Mouse (Mus musculus) heart, postnatal 14 days (tissue): ENCODE results near the gene Wif1. TPM values are rescaled to one million over a fixed set of nuclear protein-coding genes. Genes with fewer than 3 reads are reported as not detected.

Experiments
- DNase-seq, 2 experiments: peaks; one replicate each; pipeline ENCODE4 v3.0.0; 2021 to 2022
- intact Hi-C: fragments of 180-260 bp; cut with DNase I; formaldehyde crosslinking; loops from one replicate; pipeline ENCODE4 v1.15.1; 2025
- total RNA-seq, 2 experiments: library from RNA; stranded (reverse); gene quantifications; 2 replicates each; pipeline ENCODE4 v1.2.3; 2021

The Wif1 gene
- total RNA-seq, 2 experiments from 2014 or later, result 1.9 to 2.1 TPM

DNA sequence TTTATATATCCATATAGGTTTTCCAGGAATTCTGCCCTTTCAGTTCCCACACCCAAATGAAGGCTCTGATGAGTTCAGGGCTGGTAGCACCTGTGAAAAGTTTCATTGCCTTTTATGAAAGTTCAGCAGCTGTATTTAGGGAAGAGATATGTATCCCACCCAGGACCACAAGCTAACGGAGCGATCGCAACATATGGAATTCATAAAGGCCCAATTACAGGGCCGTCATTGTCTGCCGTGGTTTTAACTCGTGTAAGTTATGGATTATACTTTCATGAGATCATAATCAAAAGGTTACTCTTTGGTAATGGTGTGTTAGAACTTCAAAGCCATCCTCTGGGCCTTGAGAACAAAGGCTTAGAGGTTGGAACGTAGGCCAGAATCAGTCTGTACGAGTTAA lies 28.9 kb downstream of the Wif1 start:
- no peak for DNase-seq
- intact Hi-C loops, result no loop called here

- intact Hi-C loops, result loop anchor here (5.0 kb wide), 1 partner anchor 905 kb away; no protein-coding TSS in a partner anchor
- DNase-seq, result no peak
Observed at GRCm38 (mm10) chr10:121067416-121067951, 33.7 kb downstream of the Wif1 start.

DNA sequence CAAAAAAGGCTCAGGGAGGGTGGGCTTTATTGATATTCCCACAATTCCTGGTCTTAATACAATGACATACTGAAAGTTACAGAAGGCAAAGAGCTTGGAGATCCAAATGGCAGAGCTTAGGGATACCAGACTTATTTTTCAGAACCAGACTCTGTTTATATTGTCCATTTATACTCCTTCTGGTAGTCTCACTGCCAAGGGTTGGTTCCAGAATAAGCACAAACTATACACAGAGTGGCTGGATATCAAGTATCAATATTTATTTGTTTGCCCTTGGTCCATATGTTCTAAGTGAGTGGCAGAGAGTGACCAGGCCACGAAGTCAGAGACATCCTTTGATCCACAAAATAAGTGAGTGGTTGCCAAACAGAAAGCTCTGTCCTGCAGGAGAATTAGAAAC lies 34.2 kb downstream of the Wif1 start:
- intact Hi-C loops, result loop anchor here (5.0 kb wide), 1 partner anchor 904 kb away; no protein-coding TSS in a partner anchor
- no peak for DNase-seq

DNA sequence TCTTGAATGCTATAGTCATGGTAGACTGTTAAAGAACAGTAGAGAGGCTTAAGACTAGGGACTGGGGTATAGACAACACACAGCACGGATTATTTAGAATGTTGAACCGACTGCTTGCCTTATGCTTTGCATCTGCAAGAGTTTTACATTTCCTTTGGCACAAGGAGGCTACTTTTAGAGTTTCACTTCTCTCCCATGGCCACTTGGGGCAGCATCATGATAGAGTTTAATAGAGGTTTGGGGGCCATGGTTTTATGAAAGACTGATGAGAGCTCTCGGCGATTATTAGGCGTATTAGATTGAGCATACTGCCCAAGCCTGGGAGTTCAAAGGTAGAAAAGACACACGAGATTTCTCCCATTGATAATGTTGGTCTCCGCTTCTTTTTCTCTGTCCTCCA lies 37.0 kb downstream of the Wif1 start:
- no peak for DNase-seq
- intact Hi-C loops, result no loop called here

GRCm38 (mm10) chr10:121080500-121080899 lies 46.7 kb downstream of the Wif1 start:
- DNase-seq, result no peak
- intact Hi-C loops, result no loop called here

- no peak for DNase-seq
Observed at GRCm38 (mm10) chr10:121082881-121083280, 49.1 kb downstream of the Wif1 start.

DNA sequence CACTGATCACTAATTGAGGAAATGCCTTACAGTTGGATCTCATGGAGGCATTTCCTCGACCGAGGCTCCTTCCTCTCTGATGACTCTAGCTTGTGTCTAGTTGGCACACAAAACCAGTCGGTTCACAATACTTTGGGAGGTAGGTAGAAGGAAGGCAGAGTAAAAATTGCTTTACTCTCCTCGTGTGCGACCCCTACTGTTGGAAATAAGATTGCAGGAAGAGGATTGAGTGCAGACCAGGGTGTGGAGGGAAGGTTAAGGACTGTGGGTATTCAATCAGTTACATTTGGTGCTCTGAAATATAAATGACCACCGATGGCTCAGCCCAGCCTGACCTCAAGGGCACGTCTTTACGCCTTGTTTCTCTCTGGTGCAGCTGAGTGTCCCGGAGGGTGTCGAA lies 49.8 kb downstream of the Wif1 start:
- intact Hi-C loops, result no loop called here
- DNase-seq, result no peak

More at GRCm38 (mm10) chr10:121082881-121083280, 49.1 kb downstream of the Wif1 start:
- intact Hi-C loops, result no loop called here

DNA sequence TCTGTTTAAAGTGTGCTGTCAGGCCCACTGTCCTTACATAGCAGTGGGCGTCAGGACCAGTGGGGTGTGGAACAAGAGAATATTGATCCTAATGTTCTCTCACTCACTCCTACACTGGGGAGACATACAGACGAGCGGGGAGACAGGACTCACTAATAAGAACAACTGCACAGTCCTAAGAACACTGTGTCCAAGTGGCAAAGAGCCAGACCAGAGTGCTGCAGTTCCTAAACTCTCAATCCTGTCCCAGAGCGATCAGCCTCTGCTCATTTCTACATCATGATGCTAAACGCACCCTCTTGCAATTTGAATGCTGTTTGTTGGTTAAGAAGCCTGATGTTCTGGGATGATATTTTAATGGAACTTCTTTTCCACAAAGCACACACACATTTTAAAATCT lies 54.9 kb downstream of the Wif1 start:
- DNase-seq, result no peak
- intact Hi-C loops, result no loop called here

DNA sequence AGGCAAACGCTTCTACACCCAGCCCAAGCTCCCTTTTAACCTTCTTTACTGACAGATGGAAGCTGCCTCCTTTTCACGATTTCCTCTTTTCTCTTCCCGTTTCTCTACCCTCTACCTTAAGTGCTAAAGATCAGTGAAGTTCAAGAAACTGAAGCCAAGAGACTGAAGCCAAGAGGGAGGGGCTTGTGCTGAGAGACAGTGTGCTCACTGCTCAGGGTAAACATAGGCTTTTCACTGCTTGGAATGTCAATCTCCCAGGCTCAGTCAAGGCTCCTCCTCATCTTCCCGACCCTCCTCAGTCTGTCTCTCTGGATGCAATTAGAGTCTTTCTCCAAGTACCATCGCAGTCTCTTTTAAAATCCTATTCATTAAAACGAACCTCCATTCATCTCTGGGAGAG lies 55.6 kb downstream of the Wif1 start:
- intact Hi-C loops, result no loop called here
- no peak for DNase-seq

DNA sequence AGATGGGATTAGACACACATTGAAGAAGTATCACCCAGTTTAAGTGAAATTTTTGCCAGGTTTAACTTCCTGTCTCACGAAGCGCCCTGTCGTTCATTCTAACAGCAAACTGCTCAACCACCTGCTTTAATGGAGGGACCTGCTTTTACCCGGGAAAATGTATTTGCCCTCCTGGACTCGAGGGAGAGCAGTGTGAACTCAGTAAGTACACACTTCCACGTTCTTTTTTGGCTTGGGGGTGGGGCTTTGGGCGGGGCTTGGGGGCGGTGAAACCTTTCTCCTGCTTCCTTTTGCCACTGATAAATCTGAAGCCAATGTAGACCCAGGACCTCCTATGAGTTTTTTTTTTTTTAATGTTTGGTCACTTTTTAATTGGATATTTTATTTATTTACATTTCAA lies 56.2 kb downstream of the Wif1 start:
- no peak for DNase-seq
- intact Hi-C loops, result no loop called here

DNA sequence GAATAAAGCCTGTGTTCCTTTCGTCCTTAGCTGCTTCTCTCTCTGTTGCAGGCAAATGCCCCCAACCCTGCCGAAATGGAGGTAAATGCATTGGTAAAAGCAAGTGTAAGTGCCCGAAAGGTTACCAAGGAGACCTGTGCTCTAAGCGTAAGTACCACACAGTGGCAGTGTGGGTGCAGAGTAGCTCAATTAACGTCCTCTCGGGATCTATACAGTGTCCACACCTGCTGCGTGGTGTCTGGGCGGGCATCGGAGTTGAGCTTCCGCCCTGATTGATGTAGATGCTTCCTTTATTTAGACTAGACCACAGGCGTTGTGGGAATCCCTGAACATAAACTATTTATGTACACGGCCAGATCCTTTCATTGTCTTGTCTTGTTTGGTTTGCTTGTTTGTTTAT lies 62.2 kb downstream of the Wif1 start:
- intact Hi-C loops, result no loop called here
- DNase-seq, result peak in 1 of 2 experiments; percentile 1

DNA sequence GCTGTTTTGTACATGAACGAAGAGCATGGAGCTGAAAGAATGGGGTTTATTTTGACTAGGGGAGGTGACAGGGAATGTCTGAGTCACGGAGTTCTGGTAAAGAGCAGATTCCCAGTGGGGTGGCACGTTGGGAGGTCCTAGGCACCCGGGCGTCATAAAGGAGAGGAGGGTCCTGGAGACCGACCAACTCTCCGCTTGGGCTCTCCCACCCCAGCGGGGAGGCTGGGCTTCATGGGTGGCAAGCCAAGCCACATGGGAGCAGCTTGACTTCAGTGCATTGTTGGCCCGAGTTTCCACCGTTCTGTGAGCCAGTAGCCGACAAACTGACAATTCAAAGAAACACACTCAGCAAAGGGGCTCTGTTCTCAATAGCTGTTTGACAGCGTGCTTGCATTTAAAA lies 64.5 kb downstream of the Wif1 start:
- peak in 1 of 2 experiments; percentile 1 for DNase-seq
- intact Hi-C loops, result no loop called here

DNA sequence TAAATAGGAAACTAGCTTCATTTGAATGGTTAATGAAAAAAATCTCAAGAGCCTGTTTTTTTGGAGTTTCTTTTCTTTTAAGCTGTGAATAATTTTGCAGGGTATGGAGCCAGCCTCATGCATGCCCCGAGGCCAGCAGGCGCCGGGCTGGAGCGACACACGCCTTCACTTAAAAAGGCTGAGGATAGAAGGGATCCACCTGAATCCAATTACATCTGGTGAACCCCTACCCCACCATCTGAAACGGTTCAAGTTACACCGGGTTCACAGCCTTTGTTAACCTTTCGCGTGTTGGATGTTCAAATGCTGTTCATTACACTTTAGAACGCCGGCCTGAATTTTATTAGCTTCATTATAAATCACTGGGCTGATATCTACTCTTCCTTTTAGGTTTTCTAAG lies 65.9 kb downstream of the Wif1 start:
- no peak for DNase-seq
- intact Hi-C loops, result no loop called here

- DNase-seq, result no peak
- intact Hi-C loops, result no loop called here
Observed at GRCm38 (mm10) chr10:121116115-121116514, 82.4 kb downstream of the Wif1 start.

DNA sequence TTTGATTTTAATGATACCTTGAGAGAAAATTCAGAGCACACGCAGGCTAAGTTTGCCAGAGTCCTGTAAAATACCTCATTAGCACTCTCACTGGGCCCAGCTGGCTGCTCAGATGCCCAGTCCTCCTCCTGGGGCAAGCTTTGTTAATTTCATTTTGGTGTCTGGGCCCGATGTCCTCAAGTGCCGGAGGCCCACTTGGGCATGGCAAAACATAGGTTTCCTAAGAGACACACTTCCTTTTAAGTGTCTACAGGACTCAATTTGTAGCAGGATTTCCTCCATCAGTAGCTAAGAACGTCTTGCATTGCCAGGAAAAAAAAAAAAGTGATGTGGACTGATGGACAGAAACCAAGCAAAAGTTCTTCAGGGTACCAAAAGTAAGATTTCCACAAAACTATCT lies 82.9 kb downstream of the Wif1 start:
- intact Hi-C loops, result no loop called here
- DNase-seq, result no peak

DNA sequence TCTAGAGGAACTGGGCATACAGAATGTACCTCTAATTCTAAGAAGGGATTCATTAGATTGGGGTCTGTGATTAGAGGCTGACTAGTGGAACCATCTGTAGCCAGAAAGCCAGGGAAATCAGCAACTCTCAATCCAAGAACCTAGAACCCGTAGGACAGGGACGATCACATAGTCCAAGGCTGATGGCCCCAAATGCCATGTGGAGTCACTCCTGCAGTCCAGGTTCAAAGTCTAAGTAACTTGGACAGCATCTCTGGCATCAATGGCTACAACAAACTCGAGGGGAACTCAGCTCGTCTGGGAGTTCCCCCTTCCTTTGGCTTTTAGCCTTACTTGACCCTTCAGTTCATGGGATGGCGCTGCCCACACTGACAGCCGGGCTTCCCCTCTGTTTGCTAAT lies 87.0 kb downstream of the Wif1 start:
- intact Hi-C loops, result no loop called here
- no peak for DNase-seq

- intact Hi-C loops, result loop anchor here (2.0 kb wide), 1 partner anchor 132 kb away; no protein-coding TSS in a partner anchor
- peak; percentile 14 to 26 for DNase-seq
Observed at GRCm38 (mm10) chr10:121124481-121124880, 90.7 kb downstream of the Wif1 start.

GRCm38 (mm10) chr10:121129000-121129925 lies 95.5 kb downstream of the Wif1 start:
- peak; percentile 22 to 45 for DNase-seq
- intact Hi-C loops, result no loop called here
